Mouse (Mus musculus) mouse trophoblast stem cell (cell line): ENCODE data around the gene Pon2.
"Not testable (repeated sequence)": the region's sequence is repeated elsewhere in the genome, so short reads cannot be mapped to it uniquely, and the experiment has no call there.

Source experiments
- in situ Hi-C, 2 experiments: fragments of 300-500 bp; cut with MseI, MboI; formaldehyde crosslinking; loops; 2 replicates in 1 of 2; 3 replicates in 1 of 2; pipeline ENCODE4 v1.15.1; 2025

The Pon2 gene

DNA sequence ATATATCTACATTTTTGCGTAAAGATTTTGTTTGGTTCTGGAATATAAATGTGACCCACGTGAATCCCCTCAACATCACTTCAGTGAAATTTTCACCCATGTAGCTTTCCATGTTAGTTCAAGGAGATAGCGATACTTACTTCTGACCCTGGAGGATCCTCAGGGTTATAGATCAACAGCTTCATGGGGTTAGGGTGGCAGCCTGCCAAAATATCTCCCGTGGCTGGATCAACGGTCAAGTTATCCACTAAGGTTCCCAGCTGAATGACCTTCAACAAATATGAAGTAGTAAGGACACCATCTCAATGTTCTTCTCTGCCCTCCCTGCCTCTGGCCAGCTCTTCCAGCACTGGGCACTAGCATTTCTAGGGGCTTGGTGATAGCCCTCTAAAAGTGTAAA is 68.0 kb downstream of the Pon2 start:
- in situ Hi-C loops = no loop called here

DNA sequence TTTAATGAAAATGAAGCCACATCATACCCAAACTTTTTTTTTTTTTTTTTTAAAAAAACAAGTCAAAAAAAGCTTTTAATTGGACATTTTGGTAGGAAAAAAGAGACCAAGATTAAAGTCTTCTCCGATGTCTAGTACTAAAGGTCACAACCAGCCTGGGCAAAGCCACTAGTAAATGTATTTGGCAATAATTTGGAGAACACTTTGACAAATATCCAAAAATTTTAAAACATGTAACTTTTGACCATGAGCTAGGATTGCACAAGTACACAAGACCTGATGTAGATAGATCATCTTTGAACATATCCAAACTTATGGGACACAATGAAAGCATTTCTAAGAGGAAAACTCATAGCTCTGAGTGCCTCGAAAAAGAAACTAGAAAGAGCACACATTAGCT is 74.7 kb downstream of the Pon2 start:
- in situ Hi-C loops = not testable (repeated sequence)

DNA sequence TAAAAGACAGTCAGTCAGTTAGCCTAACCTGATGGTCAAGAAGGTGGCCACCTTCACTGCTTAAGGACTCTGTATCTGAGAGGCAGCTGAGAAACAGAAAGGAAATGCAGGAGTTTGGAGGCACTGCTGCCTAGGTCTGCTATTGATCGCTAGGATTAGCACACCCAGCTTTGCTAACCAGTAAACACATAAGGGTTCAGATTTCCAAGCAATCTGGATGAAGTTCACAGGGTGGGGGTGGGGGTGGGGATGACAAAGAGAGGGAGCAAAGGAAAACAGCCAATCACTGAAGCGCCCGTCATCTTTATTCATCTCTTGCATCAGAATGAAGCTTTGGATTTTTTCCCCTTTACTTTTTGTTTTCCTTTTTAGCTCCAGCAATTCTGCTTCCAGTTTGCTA is 76.2 kb downstream of the Pon2 start:
- in situ Hi-C loops = no loop called here

DNA sequence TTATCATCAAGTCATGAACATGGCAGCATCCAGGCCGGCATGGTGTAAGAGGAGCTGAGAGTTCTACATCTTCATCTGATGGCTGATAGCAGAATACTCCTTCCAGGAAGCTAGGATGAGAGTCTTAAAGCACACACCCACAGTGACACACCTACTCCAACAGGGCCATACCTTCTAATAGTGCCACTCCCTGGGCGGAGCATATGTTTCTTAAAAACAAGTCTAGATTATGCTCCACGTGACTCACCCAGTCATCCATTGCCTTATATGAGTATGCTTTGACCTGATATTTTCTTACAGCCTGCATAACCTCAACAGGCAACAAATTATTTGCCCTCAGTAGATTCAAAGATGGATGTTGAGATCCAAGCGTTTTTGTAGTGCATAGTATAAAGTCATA is 80.1 kb downstream of the Pon2 start:
- in situ Hi-C loops = no loop called here
